Mouse (Mus musculus): ENCODE data around the gene Rad51b.

The Rad51b gene

GRCm38 (mm10) chr12:79799370-79799769 lies 502.3 kb downstream of the Rad51b start:
- no peak for DNase-seq (ENCODE audit: low spot score)

- DNase-seq (ENCODE audit: low spot score), result no peak
Measured at GRCm38 (mm10) chr12:79803670-79804069, 506.6 kb downstream of the Rad51b start.

GRCm38 (mm10) chr12:79804776-79805524 lies 507.9 kb downstream of the Rad51b start:
- no peak for DNase-seq (ENCODE audit: low spot score)

GRCm38 (mm10) chr12:79806990-79807389 lies 509.9 kb downstream of the Rad51b start:
- DNase-seq (ENCODE audit: low spot score), result no peak

GRCm38 (mm10) chr12:79807410-79807847 lies 510.3 kb downstream of the Rad51b start:
- no peak for DNase-seq (ENCODE audit: low spot score)

- DNase-seq (ENCODE audit: low spot score), result no peak
Measured at GRCm38 (mm10) chr12:79807938-79808401, 510.9 kb downstream of the Rad51b start.

GRCm38 (mm10) chr12:79808426-79809398 lies 511.6 kb downstream of the Rad51b start:
- DNase-seq (ENCODE audit: low spot score), result no peak

GRCm38 (mm10) chr12:79809518-79809917 lies 512.4 kb downstream of the Rad51b start:
- no peak for DNase-seq (ENCODE audit: low spot score)

GRCm38 (mm10) chr12:79812422-79812821 lies 515.3 kb downstream of the Rad51b start:
- DNase-seq (ENCODE audit: low spot score), result no peak

- no peak for DNase-seq (ENCODE audit: low spot score)
Measured at GRCm38 (mm10) chr12:79812838-79813563, 515.9 kb downstream of the Rad51b start.

- DNase-seq (ENCODE audit: low spot score), result no peak
Measured at GRCm38 (mm10) chr12:79813566-79814305, 516.7 kb downstream of the Rad51b start.

- DNase-seq (ENCODE audit: low spot score), result no peak
Measured at GRCm38 (mm10) chr12:79814312-79815091, 517.4 kb downstream of the Rad51b start.

GRCm38 (mm10) chr12:79816241-79816640 lies 519.2 kb downstream of the Rad51b start:
- DNase-seq (ENCODE audit: low spot score), result no peak

- no peak for DNase-seq (ENCODE audit: low spot score)
Measured at GRCm38 (mm10) chr12:79820228-79820958, 523.3 kb downstream of the Rad51b start.

GRCm38 (mm10) chr12:79821901-79822300 lies 524.8 kb downstream of the Rad51b start:
- DNase-seq (ENCODE audit: low spot score), result no peak

GRCm38 (mm10) chr12:79822401-79822800 lies 525.3 kb downstream of the Rad51b start:
- no peak for DNase-seq (ENCODE audit: low spot score)

- DNase-seq (ENCODE audit: low spot score), result no peak
Measured at GRCm38 (mm10) chr12:79825922-79826321, 528.8 kb downstream of the Rad51b start.

- no peak for DNase-seq (ENCODE audit: low spot score)
Measured at GRCm38 (mm10) chr12:79827233-79827692, 530.2 kb downstream of the Rad51b start.

- no peak for DNase-seq (ENCODE audit: low spot score)
Measured at GRCm38 (mm10) chr12:79827735-79828134, 530.7 kb downstream of the Rad51b start.

- no peak for DNase-seq (ENCODE audit: low spot score)
Measured at GRCm38 (mm10) chr12:79830686-79831085, 533.6 kb downstream of the Rad51b start.
